In genomic region chr2:91071059-91071458, GRCm38 (mm10) we compare ENCODE assay signal across 8 mouse cellular contexts. TPM values are rescaled to one million over a fixed set of nuclear protein-coding genes. Genes with fewer than 3 reads are reported as not detected.
DNase-seq lines count a peak whose midpoint lies in the region; ATAC-seq and TF ChIP-seq lines count a peak whose summit lies in the region.

No protein-coding gene starts in this region.

- TF ChIP-seq CTCF in ES-Bruce4 (IDR thresholded peaks at IDR 0.05; ENCODE audit: low read depth, low read length), result no peak

- 0 out of 2 replicates have a peak, but pooled peaks cover 2% of the 10 kb centered on the region for H3K36me3 ChIP-seq in heart, embryonic 11.5 days (ENCODE audit: control insufficient read depth, insufficient read depth, low read length)
- H3K36me3 ChIP-seq in ES-Bruce4 (ENCODE audit: control insufficient read depth, insufficient read depth, low read length, poor library complexity, severe bottlenecking), result no peaks in the 10 kb centered on the region
- no peaks in the 10 kb centered on the region for H3K36me3 ChIP-seq in forebrain, embryonic 16.5 days (ENCODE audit: control insufficient read depth, insufficient read depth)
- H3K36me3 ChIP-seq in liver, embryonic 15.5 days (replicated peaks), result no peaks in the 10 kb centered on the region

- no peaks in the 10 kb centered on the region for H3K9me3 ChIP-seq in heart, embryonic 11.5 days (replicated peaks; ENCODE audit: control insufficient read depth, low read length)
- H3K9me3 ChIP-seq in ES-Bruce4 (replicated peaks; ENCODE audit: control insufficient read depth, insufficient read depth, low read length, poor library complexity, severe bottlenecking), result no peaks in the 10 kb centered on the region
- H3K9me3 ChIP-seq in forebrain, embryonic 16.5 days (ENCODE audit: control insufficient read depth, low read length), result no peaks in the 10 kb centered on the region
- H3K9me3 ChIP-seq in liver, embryonic 15.5 days (replicated peaks), result no peaks in the 10 kb centered on the region

- WGBS in heart, embryonic 11.5 days (ENCODE audit: insufficient replicate concordance), result 81% methylated on average over 10 of the region's 10 CpGs
- WGBS in forebrain, embryonic 16.5 days, result 85% methylated on average over 10 of the region's 10 CpGs
- WGBS in liver, embryonic 15.5 days (ENCODE audit: insufficient replicate concordance), result 82% methylated on average over 10 of the region's 10 CpGs

- TF ChIP-seq EP300 in ES-Bruce4 (IDR thresholded peaks at IDR 0.05; ENCODE audit: insufficient read depth, low read depth, low read length), result no peak

- peak overlapping the region; percentile 87 for H3K27ac ChIP-seq in heart, embryonic 11.5 days (ENCODE audit: low read depth, low read length)
- 0 out of 2 replicates have a peak overlapping the region, but pooled peaks have one; percentile 7 for H3K27ac ChIP-seq in ES-Bruce4 (ENCODE audit: insufficient read depth, low read length)
- H3K27ac ChIP-seq in forebrain, embryonic 16.5 days (ENCODE audit: low read length), result peak overlapping the region; percentile 69
- H3K27ac ChIP-seq in liver, embryonic 15.5 days (replicated peaks), result peak overlapping the region; percentile 90

- peak overlapping the region; percentile 84 for H3K9ac ChIP-seq in heart, embryonic 11.5 days (ENCODE audit: low read depth, low read length)
- peak overlapping the region; percentile 32 for H3K9ac ChIP-seq in ES-Bruce4 (ENCODE audit: low read depth, poor library complexity, severe bottlenecking)
- peak overlapping the region; percentile 61 for H3K9ac ChIP-seq in forebrain, embryonic 16.5 days (replicated peaks; ENCODE audit: low read depth, low read length)
- peak overlapping the region; percentile 70; the same call in 1 of the 2 replicates for H3K9ac ChIP-seq in liver, embryonic 15.5 days

- H3K4me1 ChIP-seq in heart, embryonic 11.5 days (ENCODE audit: control insufficient read depth, insufficient read depth, low read length), result peaks cover 19% of the 10 kb centered on the region
- H3K4me1 ChIP-seq in ES-Bruce4 (ENCODE audit: control insufficient read depth, insufficient read depth, low read length), result no peaks in the 10 kb centered on the region
- peaks cover 23% of the 10 kb centered on the region for H3K4me1 ChIP-seq in forebrain, embryonic 16.5 days (replicated peaks; ENCODE audit: control insufficient read depth, insufficient read depth, low read length)
- peaks cover 40% of the 10 kb centered on the region for H3K4me1 ChIP-seq in liver, embryonic 15.5 days (replicated peaks)

- TF ChIP-seq POLR2A in ES-Bruce4 (IDR thresholded peaks at IDR 0.05; ENCODE audit: insufficient read depth, low read length), result no peak

- ATAC-seq in heart, embryonic 11.5 days (replicated peaks; ENCODE audit: insufficient number of reproducible peaks, low FRiP score, low TSS enrichment), result no peak
- ATAC-seq in forebrain, embryonic 16.5 days, result no peak
- no peak for ATAC-seq in liver, embryonic 15.5 days (ENCODE audit: insufficient read depth)

- peak overlapping the region; percentile 90 for H3K4me2 ChIP-seq in heart, embryonic 11.5 days
- H3K4me2 ChIP-seq in forebrain, embryonic 16.5 days (ENCODE audit: low read length), result peak overlapping the region; percentile 92
- H3K4me2 ChIP-seq in liver, embryonic 15.5 days, result peak overlapping the region; percentile 95

- intact Hi-C loops in heart, postnatal 25 days (cut with DNase I), result loop anchor here (5.0 kb wide), 1 partner anchor 126 kb away; no protein-coding TSS in a partner anchor
- intact Hi-C loops in left cerebral cortex, postnatal 4 days (cut with DNase I), result loop anchor here (2.0 kb wide), 1 partner anchor 30 kb away; no protein-coding TSS in a partner anchor

- no peak for DNase-seq in heart, postnatal 25 days (ENCODE audit: low spot score)
- no peak for DNase-seq in urinary bladder, adult 2 months (ENCODE audit: low spot score)
- no peak for DNase-seq in left cerebral cortex, postnatal 4 days
- no peak for DNase-seq in Muller cell, postnatal 12 days (ENCODE audit: inconsistent ontology term)

- H3K4me3 ChIP-seq in heart, embryonic 11.5 days (ENCODE audit: low read depth, low read length), result peak overlapping the region; percentile 69
- peak overlapping the region; percentile 61 for H3K4me3 ChIP-seq in ES-Bruce4 (ENCODE audit: low read depth, low read length)
- H3K4me3 ChIP-seq in forebrain, embryonic 16.5 days (replicated peaks; ENCODE audit: low read length), result peak overlapping the region; percentile 51
- peak overlapping the region; percentile 76; the same call in 1 of the 2 replicates for H3K4me3 ChIP-seq in liver, embryonic 15.5 days (replicated peaks)

- no peaks in the 10 kb centered on the region for H3K27me3 ChIP-seq in heart, embryonic 11.5 days (ENCODE audit: control insufficient read depth, insufficient read depth, low read length)
- H3K27me3 ChIP-seq in ES-Bruce4 (ENCODE audit: control insufficient read depth, insufficient read depth, low read length, poor library complexity, severe bottlenecking), result no peaks in the 10 kb centered on the region
- no peaks in the 10 kb centered on the region for H3K27me3 ChIP-seq in forebrain, embryonic 16.5 days (replicated peaks; ENCODE audit: control insufficient read depth, insufficient read depth, low read length)
- no peaks in the 10 kb centered on the region for H3K27me3 ChIP-seq in liver, embryonic 15.5 days

RNA-seq across cellular contexts. Expression of gene Slc39a13, which starts 0.8 kb away (rescaled TPM):
- polyA plus RNA-seq in heart, embryonic 11.5 days (2014; fragmentation: Nextera tagmentation; extraction: Ambion mirVana), result 34.0 and 36.3 TPM in 2 replicates
- total RNA-seq in heart, postnatal 25 days (2021), result 10 to 100 TPM; 22.9 to 28.2 TPM
- 9.2 and 14.1 TPM in 2 replicates for polyA plus RNA-seq in ES-Bruce4 (2011; ENCODE audit: insufficient read depth, insufficient read length, low read depth, missing spikeins)
- polyA plus RNA-seq in forebrain, embryonic 16.5 days (2015; fragmentation: Nextera tagmentation; extraction: Ambion mirVana), result 23.1 and 33.3 TPM in 2 replicates
- 10.9 and 13.6 TPM in 2 replicates for polyA plus RNA-seq in liver, embryonic 15.5 days (2015; fragmentation: Nextera tagmentation; extraction: Ambion mirVana)
- 63.7 and 87.4 TPM in 2 replicates for polyA plus RNA-seq in urinary bladder, adult 2 months (2012; rRNA removed)
- total RNA-seq in left cerebral cortex, postnatal 4 days (2021), result 10 to 100 TPM; 30.6 to 41.6 TPM

RNA-seq across cellular contexts. Expression of gene Spi1, which starts 11.1 kb away (rescaled TPM):
- polyA plus RNA-seq in heart, embryonic 11.5 days (2014; fragmentation: Nextera tagmentation; extraction: Ambion mirVana), result 1.7 and 1.9 TPM in 2 replicates
- total RNA-seq in heart, postnatal 25 days (2021), result 1 to 10 TPM; 3.7 to 4.3 TPM
- not detected in 2 replicates for polyA plus RNA-seq in ES-Bruce4 (2011; ENCODE audit: insufficient read depth, insufficient read length, low read depth, missing spikeins)
- 1.7 and 1.9 TPM in 2 replicates for polyA plus RNA-seq in forebrain, embryonic 16.5 days (2015; fragmentation: Nextera tagmentation; extraction: Ambion mirVana)
- 25.9 and 26.9 TPM in 2 replicates for polyA plus RNA-seq in liver, embryonic 15.5 days (2015; fragmentation: Nextera tagmentation; extraction: Ambion mirVana)
- 17.7 and 21.0 TPM in 2 replicates for polyA plus RNA-seq in urinary bladder, adult 2 months (2012; rRNA removed)
- 1 to 10 TPM; 3.0 to 3.2 TPM for total RNA-seq in left cerebral cortex, postnatal 4 days (2021)

RNA-seq across cellular contexts. Expression of gene Psmc3, which starts 17.2 kb away (rescaled TPM):
- 316 and 322 TPM in 2 replicates for polyA plus RNA-seq in heart, embryonic 11.5 days (2014; fragmentation: Nextera tagmentation; extraction: Ambion mirVana)
- total RNA-seq in heart, postnatal 25 days (2021), result 100 to 1,000 TPM; 209 to 241 TPM
- 183 and 203 TPM in 2 replicates for polyA plus RNA-seq in ES-Bruce4 (2011; ENCODE audit: insufficient read depth, insufficient read length, low read depth, missing spikeins)
- polyA plus RNA-seq in forebrain, embryonic 16.5 days (2015; fragmentation: Nextera tagmentation; extraction: Ambion mirVana), result 236 and 238 TPM in 2 replicates
- polyA plus RNA-seq in liver, embryonic 15.5 days (2015; fragmentation: Nextera tagmentation; extraction: Ambion mirVana), result 138 and 146 TPM in 2 replicates
- 166 and 178 TPM in 2 replicates for polyA plus RNA-seq in urinary bladder, adult 2 months (2012; rRNA removed)
- 100 to 1,000 TPM; 190 to 192 TPM for total RNA-seq in left cerebral cortex, postnatal 4 days (2021)

RNA-seq across cellular contexts. Expression of gene Rapsn, which starts 35.6 kb away (rescaled TPM):
- 11.1 and 11.3 TPM in 2 replicates for polyA plus RNA-seq in heart, embryonic 11.5 days (2014; fragmentation: Nextera tagmentation; extraction: Ambion mirVana)
- total RNA-seq in heart, postnatal 25 days (2021), result 10 to 100 TPM; 16.4 to 16.7 TPM
- polyA plus RNA-seq in ES-Bruce4 (2011; ENCODE audit: insufficient read depth, insufficient read length, low read depth, missing spikeins), result 0.42 TPM in 1 of 2 replicates, not detected in the other
- 0.51 and 0.86 TPM in 2 replicates for polyA plus RNA-seq in forebrain, embryonic 16.5 days (2015; fragmentation: Nextera tagmentation; extraction: Ambion mirVana)
- 1.1 TPM in 2 replicates for polyA plus RNA-seq in liver, embryonic 15.5 days (2015; fragmentation: Nextera tagmentation; extraction: Ambion mirVana)
- polyA plus RNA-seq in urinary bladder, adult 2 months (2012; rRNA removed), result 0.56 and 0.81 TPM in 2 replicates
- total RNA-seq in left cerebral cortex, postnatal 4 days (2021), result not detected

RNA-seq across cellular contexts. Expression of gene Mybpc3, which starts 46.9 kb away (rescaled TPM):
- polyA plus RNA-seq in heart, embryonic 11.5 days (2014; fragmentation: Nextera tagmentation; extraction: Ambion mirVana), result 470 and 665 TPM in 2 replicates
- 1,000 to 10,000 TPM; 1,615 to 1,699 TPM for total RNA-seq in heart, postnatal 25 days (2021)
- not detected in 2 replicates for polyA plus RNA-seq in ES-Bruce4 (2011; ENCODE audit: insufficient read depth, insufficient read length, low read depth, missing spikeins)
- not detected in 2 replicates for polyA plus RNA-seq in forebrain, embryonic 16.5 days (2015; fragmentation: Nextera tagmentation; extraction: Ambion mirVana)
- polyA plus RNA-seq in liver, embryonic 15.5 days (2015; fragmentation: Nextera tagmentation; extraction: Ambion mirVana), result 0.15 and 0.17 TPM in 2 replicates
- 0.04 TPM in 2 replicates for polyA plus RNA-seq in urinary bladder, adult 2 months (2012; rRNA removed)
- total RNA-seq in left cerebral cortex, postnatal 4 days (2021), result not detected

Comparison
In these comparisons a context has a peak if more than half of its experiments do, and no peak if none do; other contexts are left out.
1. H3K27ac ChIP-seq: peak in every context shown above with its lines; median percentile 90 in liver, embryonic 15.5 days; 87 in heart, embryonic 11.5 days; 69 in forebrain, embryonic 16.5 days; 7 in ES-Bruce4.
2. H3K9ac ChIP-seq: peak in every context shown above with its lines; median percentile 84 in heart, embryonic 11.5 days; 70 in liver, embryonic 15.5 days; 61 in forebrain, embryonic 16.5 days; 32 in ES-Bruce4.